Mouse (Mus musculus) intestine, postnatal 0 days (tissue): Measurements from ENCODE around the gene 2310011J03Rik. TPM values are rescaled to one million over a fixed set of nuclear protein-coding genes. Genes with fewer than 3 reads are reported as not detected.
A peak's percentile ranks its signal among the peaks of the same experiment; 100 is the strongest.

Experiments
- ATAC-seq: fragments of 200-750 bp; cut with Nextera tagmentation; 2 replicates; pipeline ENCODE4 v1.8.0; 2017; ENCODE audit warnings: mild to moderate bottlenecking, moderate TSS enrichment, moderate library complexity
- H3K27ac ChIP-seq: fragments of 300-500 bp; sonication (generic); 2 replicates; pipeline ENCODE4 v1.5.1; 2014; ENCODE audit warnings: mild to moderate bottlenecking, low read depth, low read length, moderate library complexity
- H3K27me3 ChIP-seq: fragments of 300-500 bp; sonication (generic); replicated peaks from 2 replicates; pipeline ENCODE4 v1.6.1; 2014; ENCODE audit warnings: low read length, mixed read lengths; ENCODE audit not compliant: control insufficient read depth, insufficient read depth
- H3K36me3 ChIP-seq: fragments of 300-500 bp; sonication (generic); 2 replicates; pipeline ENCODE4 v1.6.1; 2014; ENCODE audit warnings: mild to moderate bottlenecking, moderate library complexity; ENCODE audit not compliant: control insufficient read depth, insufficient read depth
- H3K4me1 ChIP-seq: fragments of 300-500 bp; sonication (generic); replicated peaks from 2 replicates; pipeline ENCODE4 v1.6.1; 2014; ENCODE audit warnings: antibody characterized with exemption, low read length, mixed read lengths; ENCODE audit not compliant: control insufficient read depth, insufficient read depth
- H3K4me2 ChIP-seq: fragments of 300-500 bp; sonication (generic); replicated peaks from 2 replicates; pipeline ENCODE4 v1.6.1; 2014; ENCODE audit warnings: low read depth, mild to moderate bottlenecking, moderate library complexity
- H3K4me3 ChIP-seq: fragments of 300-500 bp; sonication (generic); 2 replicates; pipeline ENCODE4 v1.5.1; 2014; ENCODE audit warnings: low read depth, low read length
- H3K9ac ChIP-seq: fragments of 300-500 bp; sonication (generic); 2 replicates; pipeline ENCODE4 v1.6.1; 2014; ENCODE audit warnings: mild to moderate bottlenecking, low read depth, low read length
- H3K9me3 ChIP-seq: fragments of 300-500 bp; sonication (generic); 2 replicates; pipeline ENCODE4 v1.6.1; 2016; ENCODE audit warnings: mixed run types; ENCODE audit not compliant: control insufficient read depth
- CTCF ChIP-seq: sonication (generic); IDR thresholded peaks from 2 replicates; pipeline ENCODE4 v1.5.1; 2016; ENCODE audit warnings: low read depth, mild to moderate bottlenecking, control low read depth, antibody characterized with exemption, moderate library complexity
- WGBS: fragments of 180-500 bp; shearing (Covaris S2); extraction: QIAGEN DNeasy Blood & Tissue Kit; methylation state at CpG from one replicate; pipeline ENCODE4 v1.1.7; 2014; 5-methylcytosine and 5-hydroxymethylcytosine counted together
- polyA plus RNA-seq: library from polyadenylated mRNA; unstranded; fragments of >200 nt; fragmentation: Nextera tagmentation; extraction: Ambion mirVana; gene quantifications from 2 replicates; pipeline ENCODE4 v1.2.1, GENCODE M21; 2015

The 2310011J03Rik gene
- polyA plus RNA-seq, 1 experiment from 2014 or later: 87.6 TPM

DNA sequence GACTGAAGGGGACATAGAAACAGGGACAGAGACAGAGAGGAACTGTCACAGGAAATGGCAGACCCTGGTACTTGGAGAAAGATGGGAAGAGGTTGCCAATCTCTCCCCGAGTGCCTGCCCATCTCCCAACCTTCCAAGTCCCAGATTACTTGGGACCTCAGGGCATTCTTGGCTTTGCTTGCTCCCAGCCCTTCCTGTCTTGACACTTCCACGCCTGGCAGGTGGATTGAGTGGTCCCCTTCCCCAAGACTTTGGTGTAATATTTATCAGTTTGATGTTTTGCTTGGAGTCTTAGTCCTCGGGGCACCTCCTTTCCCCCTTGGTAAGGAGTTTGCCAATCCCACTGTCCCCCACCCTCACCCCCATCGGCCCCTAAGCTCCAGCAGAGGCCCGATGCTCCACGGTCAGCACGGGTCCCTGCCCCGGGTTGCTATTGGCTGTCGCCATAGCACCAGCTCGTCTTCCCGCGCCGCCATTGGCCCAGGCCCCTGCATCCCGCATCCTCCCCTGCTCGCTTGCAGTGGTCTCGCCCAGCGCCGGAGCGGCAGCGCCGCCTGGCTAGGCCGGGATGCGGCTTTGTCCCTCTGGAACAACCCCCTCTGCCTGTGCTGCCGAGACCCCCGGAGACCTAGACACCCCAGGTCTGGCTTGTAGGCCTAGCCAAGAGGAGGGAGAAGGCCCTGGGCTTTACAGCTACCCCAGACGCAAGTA, 21.6 kb downstream of the 2310011J03Rik start:
- Histone ChIP-seq H3K4me1 (no peaks in the 10 kb centered on the region), H3K27ac (no peak overlapping the region), H3K36me3 (peaks cover 14% of the 10 kb centered on the region; the same call in 1 of the 2 replicates), H3K4me3 (no peak overlapping the region; the same call in 1 of the 2 replicates), H3K4me2 (no peak overlapping the region), H3K9me3 (no peaks in the 10 kb centered on the region), H3K27me3 (peaks cover 50% of the 10 kb centered on the region), H3K9ac (no peak overlapping the region)
- TF ChIP-seq CTCF: peak; percentile 38; the same call in 1 of the 2 replicates
- no peak for ATAC-seq
- WGBS: 7% methylated on average over 26 of the region's 26 CpGs

DNA sequence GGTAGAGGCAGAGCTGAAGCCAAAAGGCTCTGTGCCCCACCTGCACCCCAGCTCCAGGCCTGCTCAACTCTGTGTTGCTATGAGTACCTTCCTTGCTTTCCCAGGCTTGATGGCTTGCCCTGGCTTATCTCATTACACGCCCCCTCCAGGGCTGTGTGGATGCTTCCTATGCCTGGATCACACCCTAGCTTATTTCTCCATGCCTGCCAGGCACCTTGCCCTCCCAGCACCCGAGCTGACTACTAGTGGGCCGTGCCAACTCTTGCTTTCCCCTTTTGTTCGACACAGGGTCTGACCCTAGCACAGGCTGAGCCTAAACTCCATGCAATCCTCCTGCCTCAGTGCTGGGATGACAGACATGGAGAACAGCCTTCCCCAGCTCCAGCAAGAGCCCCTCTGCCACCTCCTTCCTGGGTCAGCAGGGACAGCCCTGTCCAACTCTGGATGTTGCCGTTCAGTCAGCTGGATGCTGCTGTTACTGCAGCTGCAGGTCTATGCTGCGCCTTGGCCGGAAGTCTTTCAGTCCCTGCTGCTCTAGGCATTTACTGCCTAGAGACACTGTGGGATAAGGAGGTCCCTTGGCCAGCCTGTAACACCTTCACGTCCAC, 22.7 kb downstream of the 2310011J03Rik start:
- Histone ChIP-seq H3K4me3 (no peak overlapping the region), H3K36me3 (peaks cover 17% of the 10 kb centered on the region; the same call in 1 of the 2 replicates), H3K4me2 (no peak overlapping the region), H3K9ac (no peak overlapping the region), H3K4me1 (no peaks in the 10 kb centered on the region), H3K27me3 (peaks cover 48% of the 10 kb centered on the region), H3K9me3 (no peaks in the 10 kb centered on the region), H3K27ac (no peak overlapping the region)
- ATAC-seq: no peak
- 60% methylated on average over 8 of the region's 8 CpGs for WGBS
- 0 out of 2 replicates have a peak, but pooled peaks have one; percentile 2 for TF ChIP-seq CTCF

DNA sequence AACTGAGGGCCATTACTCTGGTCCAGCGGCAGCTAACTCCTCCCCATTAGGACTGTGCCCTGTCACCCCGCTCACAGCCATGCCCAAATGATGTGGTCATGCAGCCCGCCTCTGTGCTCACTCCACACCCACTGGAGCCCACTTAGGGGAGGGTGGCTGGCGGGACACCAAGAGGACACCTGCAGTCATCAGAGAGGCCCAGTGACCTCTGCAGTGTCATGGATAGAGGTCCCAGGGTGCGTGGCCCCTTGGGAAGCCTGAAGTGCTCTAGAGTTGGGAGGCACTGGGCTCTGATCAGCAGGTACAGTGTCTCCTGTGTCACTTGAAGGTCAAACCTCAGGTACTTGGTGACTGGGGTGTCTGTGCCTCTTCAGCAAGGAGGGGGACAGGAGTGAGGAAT, 23.5 kb downstream of the 2310011J03Rik start:
- H3K9ac ChIP-seq: no peak overlapping the region
- peaks cover 39% of the 10 kb centered on the region for H3K27me3 ChIP-seq
- WGBS: 84% methylated on average over 5 of the region's 5 CpGs
- no peak for ATAC-seq
- no peak for TF ChIP-seq CTCF
- no peaks in the 10 kb centered on the region for H3K9me3 ChIP-seq
- peaks cover 17% of the 10 kb centered on the region; the same call in 1 of the 2 replicates for H3K36me3 ChIP-seq
- H3K27ac ChIP-seq: no peak overlapping the region
- H3K4me1 ChIP-seq: no peaks in the 10 kb centered on the region
- no peak overlapping the region for H3K4me3 ChIP-seq
- H3K4me2 ChIP-seq: peak overlapping the region; percentile 13; the same call in 1 of the 2 replicates

DNA sequence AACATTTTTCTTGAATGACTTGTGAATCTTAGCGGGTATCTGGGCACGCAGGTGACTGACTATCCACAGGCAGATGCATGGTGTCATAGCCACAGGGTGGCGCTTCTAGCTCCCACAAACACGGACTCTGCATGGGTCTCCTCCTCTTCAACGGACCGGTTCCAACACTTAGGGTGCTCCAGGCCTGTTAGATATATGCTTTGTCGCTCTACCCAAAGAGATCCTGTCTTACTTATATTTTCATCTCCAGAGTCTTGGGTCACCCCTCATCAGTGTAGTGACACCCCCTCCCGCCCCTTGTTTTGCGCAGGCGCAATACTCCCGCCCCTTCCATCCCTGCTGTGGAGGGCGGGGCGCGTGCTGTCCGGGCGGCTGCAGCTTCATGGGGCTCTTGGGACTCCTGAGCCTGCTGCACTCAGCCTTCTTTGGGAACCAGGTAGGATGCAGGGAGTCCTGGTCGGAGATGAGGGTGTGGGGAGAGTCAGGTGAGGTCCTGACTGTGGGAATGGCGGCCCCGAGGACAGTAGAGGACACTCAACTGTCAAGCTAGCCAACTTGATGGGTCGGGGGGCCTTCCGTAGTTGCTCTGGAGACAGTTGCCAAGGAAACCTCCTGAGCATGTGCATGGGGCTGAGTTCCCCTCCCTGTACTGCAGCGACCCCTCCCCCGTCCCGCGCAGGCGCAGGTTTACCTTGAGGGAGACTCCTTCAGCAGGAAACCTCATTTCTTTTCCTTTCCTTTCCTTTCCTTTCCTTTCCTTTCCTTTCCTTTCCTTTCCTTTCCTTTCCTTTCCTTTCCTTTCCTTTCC, 24.5 kb downstream of the 2310011J03Rik start, which contains the start of gene Apc2:
TSS of gene Apc2 (plus strand) at position 360 of the 808 bp plus-strand sequence.
- no peaks in the 10 kb centered on the region for H3K4me1 ChIP-seq
- H3K4me3 ChIP-seq: peak within 1 kb of the TSS; percentile 33
- peaks cover 17% of the 10 kb centered on the region; the same call in 1 of the 2 replicates for H3K36me3 ChIP-seq
- 2% methylated on average over 25 of the region's 26 CpGs for WGBS
- peak; percentile 25; the same call in 1 of the 2 replicates for ATAC-seq
- TF ChIP-seq CTCF: peak; percentile 82
- peaks cover 29% of the 10 kb centered on the region for H3K27me3 ChIP-seq
- H3K4me2 ChIP-seq: peak within 1 kb of the TSS; percentile 68
- H3K9me3 ChIP-seq: no peaks in the 10 kb centered on the region
- H3K27ac ChIP-seq: no peak within 1 kb of the TSS
- H3K9ac ChIP-seq: peak within 1 kb of the TSS; percentile 22; the same call in 1 of the 2 replicates

DNA sequence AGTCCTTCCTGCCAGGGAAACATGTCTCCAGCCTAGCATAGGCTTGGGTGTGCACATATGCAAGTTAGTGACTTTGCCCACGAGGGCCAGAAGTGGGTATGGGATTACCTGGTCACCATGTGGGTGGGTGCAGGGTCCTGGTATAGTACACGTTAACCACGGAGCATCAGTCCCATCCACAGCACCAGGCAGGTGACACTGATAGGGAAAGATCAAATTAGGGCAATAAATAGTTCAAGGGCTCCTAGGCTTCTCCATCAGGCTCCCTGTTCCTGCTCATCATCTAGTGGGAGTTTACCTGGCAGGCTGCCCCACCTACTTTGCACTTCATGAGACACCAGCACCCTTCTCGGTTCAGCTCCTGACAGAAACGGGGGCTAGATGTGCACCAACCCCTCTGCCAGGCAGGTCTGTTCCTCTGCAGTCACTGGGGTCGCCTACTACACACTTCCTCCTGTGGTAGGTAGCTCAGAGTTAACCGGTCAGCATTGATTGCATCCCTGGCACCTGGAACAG, 25.5 kb downstream of the 2310011J03Rik start:
- no peak overlapping the region for H3K4me2 ChIP-seq
- no peak for TF ChIP-seq CTCF
- peaks cover 20% of the 10 kb centered on the region for H3K27me3 ChIP-seq
- no peak overlapping the region for H3K27ac ChIP-seq
- no peaks in the 10 kb centered on the region for H3K9me3 ChIP-seq
- H3K36me3 ChIP-seq: peaks cover 17% of the 10 kb centered on the region; the same call in 1 of the 2 replicates
- H3K4me3 ChIP-seq: no peak overlapping the region
- 0 out of 2 replicates have a peak overlapping the region, but pooled peaks have one; percentile 22 for H3K9ac ChIP-seq
- H3K4me1 ChIP-seq: no peaks in the 10 kb centered on the region
- ATAC-seq: no peak
- WGBS: 33% methylated on average over 7 of the region's 7 CpGs
